Mouse (Mus musculus): ENCODE data around the gene Mlxip. TPM values are rescaled to one million over a fixed set of nuclear protein-coding genes. Genes with fewer than 3 reads are reported as not detected.

Mlxip gene
- 7.8 and 8.2 TPM in 2 replicates for polyA plus RNA-seq (2012; ENCODE audit: insufficient read depth, insufficient read length, missing spikeins)

DNA sequence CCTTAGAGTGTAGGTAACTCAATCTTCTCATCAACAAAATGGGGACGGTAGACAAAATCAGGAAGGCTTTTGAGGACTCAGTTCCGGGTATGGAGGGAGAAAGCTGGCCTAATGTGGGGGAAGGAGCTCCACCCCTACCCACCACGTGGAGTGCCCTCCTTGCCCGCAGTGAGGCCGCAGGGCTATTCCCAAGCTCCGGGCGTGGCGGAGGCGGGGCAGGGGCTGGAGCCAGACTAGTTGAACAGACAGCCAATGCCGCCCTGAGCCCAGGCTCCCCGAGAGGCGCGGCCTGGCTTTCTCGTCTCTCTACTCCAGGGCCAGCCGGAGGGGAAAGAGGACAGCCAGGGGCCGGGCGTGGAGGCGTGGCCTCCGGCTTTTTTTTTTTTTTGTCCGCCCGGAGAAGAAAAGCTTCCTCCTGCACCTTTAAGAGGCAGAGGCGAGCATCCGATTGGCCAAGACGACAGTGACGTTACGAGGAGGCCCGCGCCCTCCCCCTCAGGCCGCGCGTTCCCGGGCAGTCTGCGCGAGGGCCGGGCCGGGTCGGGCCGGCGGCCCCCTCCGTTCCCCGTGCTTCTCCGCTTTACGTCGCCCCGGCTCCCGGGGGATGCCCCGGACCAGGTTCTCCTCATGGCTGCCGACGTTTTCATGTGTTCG is at the start of gene Mlxip:
Gene Mlxip (plus strand): TSS at position 496 of the 654 bp plus-strand sequence.
- peak within 1 kb of the TSS; percentile 82 for H3K27ac ChIP-seq (replicated peaks; ENCODE audit: low read depth, low read length)
- peaks cover 17% of the 10 kb centered on the region; the same call in 1 of the 2 replicates for H3K4me1 ChIP-seq (ENCODE audit: control insufficient read depth, insufficient read depth, insufficient read length, low read length)
- H3K4me3 ChIP-seq (ENCODE audit: insufficient read depth, low read depth, low read length), result peak within 1 kb of the TSS; percentile 75

DNA sequence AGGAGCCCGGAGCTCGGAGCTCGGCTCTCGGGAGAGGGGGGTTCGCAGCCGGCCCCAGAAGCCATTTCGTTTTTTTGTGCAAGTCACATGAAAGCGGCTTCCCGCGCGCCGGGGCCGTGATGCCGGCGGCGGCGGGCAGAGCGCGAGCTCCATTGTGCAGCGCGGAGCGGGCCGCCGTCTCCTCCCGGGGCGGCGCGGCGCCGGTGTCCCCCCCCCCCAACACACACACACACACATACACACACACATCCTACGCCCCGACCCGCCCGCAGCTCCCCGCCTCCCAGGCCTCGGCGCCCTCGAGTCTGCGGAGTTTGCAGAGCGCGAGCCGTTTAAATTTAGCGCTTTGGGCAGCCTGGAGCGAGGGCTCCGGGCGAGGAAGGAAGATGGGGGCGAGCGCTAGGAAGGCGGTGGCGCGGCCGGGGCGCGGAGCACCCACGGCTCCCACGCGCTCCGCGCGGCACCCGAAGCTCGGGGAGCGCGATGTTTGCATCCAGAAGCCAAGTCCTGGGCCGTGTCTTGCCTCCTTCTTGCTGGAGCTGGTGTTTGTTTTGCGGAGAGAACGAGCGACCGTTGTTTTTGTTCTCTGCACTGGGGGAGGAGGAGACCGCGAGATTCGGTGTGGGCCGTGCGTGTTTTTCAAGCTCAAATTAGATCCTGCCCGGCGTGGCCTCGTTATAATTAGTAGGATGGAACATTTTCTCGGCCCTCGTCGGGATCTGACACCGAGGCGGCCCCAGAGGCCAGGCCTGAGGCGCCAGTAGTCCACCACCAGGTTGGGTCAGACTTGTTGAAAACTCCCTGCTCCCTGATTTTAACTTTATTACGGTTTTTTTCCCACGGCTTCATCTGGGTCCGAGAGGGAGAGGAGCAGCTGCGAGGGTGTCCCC is 49.4 kb upstream of the Mlxip start:
- H3K27ac ChIP-seq (replicated peaks; ENCODE audit: low read depth, low read length), result peak overlapping the region; percentile 69
- peak overlapping the region; percentile 96 for H3K4me3 ChIP-seq (ENCODE audit: insufficient read depth, low read depth, low read length)
- peaks cover 8% of the 10 kb centered on the region for H3K4me1 ChIP-seq (ENCODE audit: control insufficient read depth, insufficient read depth, insufficient read length, low read length)

DNA sequence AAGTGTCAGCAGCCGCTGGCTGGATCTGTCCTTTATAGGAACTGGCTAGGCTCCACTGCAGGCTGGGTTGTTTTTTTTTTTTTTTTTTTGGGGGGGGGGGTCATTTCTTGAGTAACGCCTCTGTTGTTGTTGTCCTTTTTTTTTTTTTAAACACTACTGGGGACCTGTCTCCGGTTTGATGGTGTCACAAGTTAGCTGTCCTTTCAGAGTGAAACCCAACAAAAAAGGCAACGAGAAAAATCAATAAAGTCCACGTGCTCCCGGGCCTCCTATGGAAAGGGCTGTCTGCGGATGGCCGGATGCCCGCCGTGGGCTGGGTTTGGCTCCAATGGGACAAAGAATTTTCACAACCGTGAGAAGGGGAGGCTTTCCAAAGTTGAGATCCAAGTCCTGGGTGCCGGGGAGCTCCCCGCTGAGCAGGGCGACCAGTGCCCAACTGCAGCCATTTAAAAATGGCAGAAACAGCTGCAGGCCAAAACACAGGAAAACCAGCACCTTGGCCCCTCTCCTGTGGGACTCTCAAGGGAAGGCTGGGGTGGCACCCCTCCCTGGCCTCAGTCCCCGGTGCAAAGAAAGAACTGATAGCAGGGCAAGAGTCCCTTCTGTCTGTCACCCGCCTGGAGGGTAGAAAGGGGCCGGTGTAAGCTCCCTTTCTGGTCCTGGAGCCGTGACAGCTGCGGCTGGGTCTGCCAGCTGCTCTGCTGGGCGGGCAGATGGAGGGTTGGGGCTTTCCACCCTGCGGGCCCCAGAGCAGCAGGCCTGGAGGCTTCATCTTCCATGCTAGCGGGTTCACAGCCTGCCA is 48.5 kb upstream of the Mlxip start:
- H3K4me1 ChIP-seq (ENCODE audit: control insufficient read depth, insufficient read depth, insufficient read length, low read length), result peaks cover 8% of the 10 kb centered on the region
- H3K4me3 ChIP-seq (ENCODE audit: insufficient read depth, low read depth, low read length), result peak overlapping the region; percentile 96
- H3K27ac ChIP-seq (replicated peaks; ENCODE audit: low read depth, low read length), result peak overlapping the region; percentile 48

DNA sequence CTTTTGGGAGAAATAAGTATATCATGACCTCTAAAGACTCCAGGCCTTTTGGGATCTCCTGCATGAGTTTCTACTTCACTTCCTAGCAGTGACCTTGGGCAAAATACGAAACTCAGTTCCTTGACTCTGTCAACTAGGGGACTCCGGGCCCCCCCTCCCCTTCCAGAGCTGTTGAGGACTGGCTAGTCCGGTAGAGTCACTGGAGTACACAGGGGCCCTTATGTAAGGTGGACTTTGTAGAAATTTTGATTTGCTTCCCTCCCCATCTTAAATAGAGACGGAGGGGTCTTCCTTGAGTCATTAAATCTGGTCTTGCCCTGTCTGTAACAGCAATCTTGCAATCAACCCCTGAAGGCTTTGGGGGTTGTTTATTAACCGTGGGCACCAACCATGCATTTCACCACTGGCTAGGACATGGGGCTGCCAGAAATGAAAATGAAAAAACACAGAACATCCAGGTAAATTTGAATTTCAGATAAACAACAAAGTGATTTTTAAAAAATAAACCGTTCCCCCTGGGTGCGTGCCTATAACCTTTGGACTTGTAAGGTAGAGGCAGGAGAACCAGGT is 47.8 kb upstream of the Mlxip start:
- Histone ChIP-seq H3K4me3 (ENCODE audit: insufficient read depth, low read depth, low read length) (peak overlapping the region; percentile 96; the same call in 1 of the 2 replicates), H3K4me1 (ENCODE audit: control insufficient read depth, insufficient read depth, insufficient read length, low read length) (peaks cover 8% of the 10 kb centered on the region), H3K27ac (replicated peaks; ENCODE audit: low read depth, low read length) (peak overlapping the region; percentile 10; the same call in 1 of the 2 replicates)

DNA sequence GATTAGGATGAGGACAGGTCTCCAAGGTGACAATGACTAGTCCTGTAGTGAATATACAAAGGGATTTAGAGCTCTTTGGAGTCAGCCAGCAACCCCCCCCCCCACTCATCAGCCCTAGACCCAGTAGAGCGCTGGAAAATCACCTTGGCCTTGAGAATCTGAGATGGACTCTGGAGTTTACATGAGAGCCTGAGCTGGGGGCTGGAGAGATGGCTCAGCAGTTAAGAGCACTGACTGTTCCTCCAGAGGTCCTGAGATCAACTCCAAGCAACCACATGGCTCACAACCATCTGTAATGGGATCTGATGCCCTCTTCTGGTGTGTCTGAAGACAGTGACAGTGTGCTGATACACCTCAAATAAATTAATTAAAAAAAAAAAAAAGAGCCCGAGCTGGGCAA is 46.6 kb upstream of the Mlxip start:
- H3K4me1 ChIP-seq (ENCODE audit: control insufficient read depth, insufficient read depth, insufficient read length, low read length), result peaks cover 8% of the 10 kb centered on the region
- H3K27ac ChIP-seq (replicated peaks; ENCODE audit: low read depth, low read length), result no peak overlapping the region

DNA sequence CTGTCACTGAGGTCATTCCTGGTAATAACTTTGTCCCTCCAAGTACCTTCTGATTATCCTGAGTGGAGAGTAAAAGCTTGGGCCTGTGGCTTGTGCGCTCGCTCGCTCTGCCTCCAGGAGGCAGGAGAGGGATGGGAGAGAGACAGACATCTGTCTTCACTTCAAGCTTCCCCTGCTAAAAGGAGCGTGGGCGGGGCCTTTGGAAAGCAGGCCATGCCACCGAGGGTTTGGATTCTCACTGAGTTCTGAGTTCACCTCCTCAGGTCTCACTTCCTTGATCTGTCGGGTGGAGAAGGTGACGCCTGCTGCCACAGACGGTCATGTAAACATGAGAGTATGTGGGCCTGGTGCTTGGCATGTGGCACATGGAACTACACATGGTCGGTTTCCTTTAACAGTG is 44.2 kb upstream of the Mlxip start:
- H3K4me1 ChIP-seq (ENCODE audit: control insufficient read depth, insufficient read depth, insufficient read length, low read length), result peaks cover 8% of the 10 kb centered on the region
- no peak overlapping the region for H3K4me3 ChIP-seq (ENCODE audit: insufficient read depth, low read depth, low read length)
- H3K27ac ChIP-seq (replicated peaks; ENCODE audit: low read depth, low read length), result no peak overlapping the region

More for the DNA sequence above, 46.6 kb upstream of the Mlxip start:
- no peak overlapping the region for H3K4me3 ChIP-seq (ENCODE audit: insufficient read depth, low read depth, low read length)

DNA sequence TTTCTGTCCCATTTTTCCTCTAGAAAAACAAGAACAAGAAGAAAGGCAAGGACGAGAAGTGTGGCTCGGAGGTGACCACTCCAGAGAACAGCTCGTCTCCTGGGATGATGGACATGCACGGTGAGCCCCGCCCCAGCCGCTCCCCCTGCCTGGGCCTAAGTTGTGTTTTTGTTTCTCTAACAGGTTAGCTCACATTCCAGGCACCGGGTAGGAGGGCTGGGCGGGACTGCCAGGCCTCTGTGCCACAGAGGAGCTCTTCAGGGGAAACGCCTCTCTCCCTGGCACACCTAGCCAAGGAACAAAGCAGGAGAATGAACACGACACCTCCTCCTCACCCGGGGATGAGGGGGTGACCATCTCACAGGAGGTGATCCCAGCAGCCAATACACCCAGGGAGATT is 38.7 kb upstream of the Mlxip start:
- Histone ChIP-seq H3K4me3 (ENCODE audit: insufficient read depth, low read depth, low read length) (no peak overlapping the region), H3K27ac (replicated peaks; ENCODE audit: low read depth, low read length) (no peak overlapping the region), H3K4me1 (ENCODE audit: control insufficient read depth, insufficient read depth, insufficient read length, low read length) (no peaks in the 10 kb centered on the region; the same call in 1 of the 2 replicates)

DNA sequence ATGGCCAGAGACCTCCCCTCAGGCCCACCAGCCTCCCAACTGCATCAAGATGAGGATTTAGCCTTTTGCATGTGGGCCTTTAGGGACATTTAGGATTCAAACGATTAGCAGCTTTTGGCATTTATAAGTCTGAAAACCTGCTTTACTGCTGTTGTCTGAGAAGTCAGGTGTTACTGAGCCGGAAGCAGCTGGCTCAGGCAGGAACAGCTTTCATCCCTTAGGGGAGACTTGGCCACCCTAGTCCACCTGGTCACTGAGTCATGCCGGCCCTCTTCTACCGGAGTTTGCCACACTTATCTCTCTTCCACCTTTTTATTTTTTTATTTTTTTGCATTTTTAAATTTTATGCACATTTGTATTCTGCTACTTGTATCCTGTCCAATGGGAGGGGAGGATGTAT is 37.3 kb upstream of the Mlxip start:
- no peak overlapping the region for H3K27ac ChIP-seq (replicated peaks; ENCODE audit: low read depth, low read length)
- H3K4me3 ChIP-seq (ENCODE audit: insufficient read depth, low read depth, low read length), result no peak overlapping the region
- H3K4me1 ChIP-seq (ENCODE audit: control insufficient read depth, insufficient read depth, insufficient read length, low read length), result no peaks in the 10 kb centered on the region

DNA sequence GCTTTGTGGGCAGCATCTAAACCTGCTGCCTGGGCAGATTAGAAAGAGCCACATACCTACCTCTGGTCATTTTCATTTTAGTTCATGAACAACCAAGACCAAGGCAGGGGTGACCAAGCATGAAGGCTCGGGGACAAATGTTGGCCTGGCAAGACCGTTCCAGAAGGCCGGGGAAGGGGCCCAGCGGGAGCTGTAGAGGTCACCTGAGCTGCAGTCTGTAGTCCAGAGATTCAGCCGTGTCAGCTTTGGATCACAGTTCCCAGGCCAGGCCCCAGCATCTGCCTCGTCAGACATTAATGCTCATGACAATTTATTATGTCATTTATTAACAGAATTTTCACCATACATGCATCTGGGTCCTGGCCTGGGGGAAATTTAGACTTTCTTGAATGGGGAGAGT is 35.2 kb upstream of the Mlxip start:
- Histone ChIP-seq H3K4me1 (ENCODE audit: control insufficient read depth, insufficient read depth, insufficient read length, low read length) (peaks cover 10% of the 10 kb centered on the region), H3K27ac (replicated peaks; ENCODE audit: low read depth, low read length) (no peak overlapping the region), H3K4me3 (ENCODE audit: insufficient read depth, low read depth, low read length) (no peak overlapping the region)

DNA sequence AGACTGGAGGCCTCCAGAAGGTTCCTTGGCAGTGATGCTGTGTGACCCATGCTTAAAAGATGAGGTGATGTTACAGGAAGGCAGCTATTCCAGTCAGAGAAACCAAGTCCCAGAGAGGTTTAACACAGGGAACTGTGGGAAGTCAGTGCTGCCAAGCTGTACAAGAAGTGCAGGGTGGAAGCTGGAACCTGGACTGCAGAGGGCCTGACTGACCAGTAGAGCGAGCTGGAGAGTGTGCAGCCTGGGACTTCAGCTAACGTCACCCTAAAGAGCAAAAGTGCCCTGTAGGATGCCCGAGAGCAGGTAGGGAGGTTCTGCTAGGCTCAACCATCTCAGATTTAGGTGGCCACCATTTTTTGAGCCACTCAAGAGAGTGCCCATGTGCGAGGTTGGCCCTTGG is 31.7 kb upstream of the Mlxip start:
- no peak overlapping the region for H3K4me3 ChIP-seq (ENCODE audit: insufficient read depth, low read depth, low read length)
- peaks cover 13% of the 10 kb centered on the region for H3K4me1 ChIP-seq (ENCODE audit: control insufficient read depth, insufficient read depth, insufficient read length, low read length)
- peak overlapping the region; percentile 99; the same call in 1 of the 2 replicates for H3K27ac ChIP-seq (replicated peaks; ENCODE audit: low read depth, low read length)

DNA sequence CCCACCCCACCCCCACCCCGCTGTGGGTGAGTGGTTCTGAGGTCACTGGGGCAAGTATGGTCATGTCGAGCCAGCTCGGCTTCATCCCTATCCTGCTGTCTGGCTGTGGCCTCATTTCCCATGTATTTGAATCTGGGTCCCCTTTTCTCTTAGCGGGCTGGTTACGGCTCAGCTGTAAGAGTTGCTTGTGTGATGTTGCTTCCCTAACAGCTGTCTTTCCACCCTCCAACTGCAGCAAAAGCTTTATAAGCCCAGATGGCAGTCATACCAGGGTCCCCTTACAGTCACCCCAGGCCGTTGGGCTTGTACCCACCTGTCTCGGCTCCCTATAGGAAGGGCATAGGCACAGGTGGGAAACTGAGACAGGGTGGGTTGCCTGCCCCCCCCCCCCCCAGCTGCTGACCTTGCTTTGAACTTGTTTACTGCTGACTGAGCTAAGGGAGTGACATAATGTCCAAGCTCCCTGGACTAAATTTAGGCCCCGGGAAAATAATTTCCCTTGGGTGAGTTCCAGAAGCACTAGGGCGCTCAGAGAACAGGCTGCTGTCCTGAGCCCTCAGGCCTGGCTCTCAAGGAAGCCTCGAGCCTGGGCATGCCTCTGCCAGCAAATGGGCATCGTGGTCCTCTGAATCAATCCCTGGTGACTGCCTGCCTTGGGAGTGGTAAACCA is 30.2 kb upstream of the Mlxip start:
- H3K4me3 ChIP-seq (ENCODE audit: insufficient read depth, low read depth, low read length), result no peak overlapping the region
- H3K27ac ChIP-seq (replicated peaks; ENCODE audit: low read depth, low read length), result peak overlapping the region; percentile 99
- peaks cover 13% of the 10 kb centered on the region for H3K4me1 ChIP-seq (ENCODE audit: control insufficient read depth, insufficient read depth, insufficient read length, low read length)

DNA sequence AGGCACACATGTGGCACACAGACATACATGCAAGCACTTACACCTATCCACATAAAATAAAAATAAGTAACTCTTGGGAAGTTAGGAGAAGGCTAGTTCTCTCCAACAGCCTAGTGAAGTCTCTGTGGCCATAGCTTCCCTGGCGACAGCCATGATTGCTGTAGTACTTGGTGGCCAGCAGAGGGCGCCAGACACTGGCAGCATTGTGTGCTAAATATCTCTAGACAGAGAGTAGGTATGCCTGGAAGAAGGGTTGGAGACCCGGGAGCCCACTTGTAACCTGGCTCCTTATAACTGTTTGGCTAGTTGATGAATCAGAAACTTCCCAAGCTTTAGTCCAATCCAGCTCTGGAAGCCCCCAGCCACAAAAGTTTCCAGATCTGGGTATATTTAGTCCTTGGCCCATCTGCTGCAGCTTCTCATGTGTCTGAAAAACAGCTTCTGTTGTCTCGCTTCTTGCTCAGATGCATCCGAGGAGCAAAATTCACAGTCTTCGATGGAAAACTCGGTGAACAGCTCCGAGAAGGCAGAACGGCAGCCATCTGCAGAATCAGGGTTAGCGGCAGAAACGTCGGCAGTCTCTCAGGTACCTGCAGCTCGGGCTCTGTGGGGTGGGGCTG is 25.6 kb upstream of the Mlxip start:
- Histone ChIP-seq H3K27ac (replicated peaks; ENCODE audit: low read depth, low read length) (no peak overlapping the region), H3K4me3 (ENCODE audit: insufficient read depth, low read depth, low read length) (no peak overlapping the region), H3K4me1 (ENCODE audit: control insufficient read depth, insufficient read depth, insufficient read length, low read length) (peaks cover 6% of the 10 kb centered on the region)

DNA sequence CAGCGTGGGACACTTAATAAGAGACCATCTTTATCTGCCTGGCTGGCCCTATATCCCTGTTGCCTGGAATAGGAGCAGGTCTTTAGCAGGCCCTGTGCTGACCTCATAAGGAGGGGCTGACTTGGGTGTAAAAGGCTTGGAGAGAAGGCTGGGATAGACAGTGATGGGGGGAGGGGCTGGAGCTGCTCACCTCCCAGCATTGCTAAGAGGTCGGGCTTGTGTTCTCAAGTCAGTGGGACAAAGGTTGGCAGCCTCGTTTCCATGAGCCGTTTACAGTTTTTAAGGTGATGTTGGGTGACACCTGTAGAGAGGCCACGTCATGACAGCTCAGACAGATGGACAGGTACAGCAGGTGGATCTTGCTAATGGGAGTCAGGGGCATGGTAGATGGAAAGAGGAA is 24.5 kb upstream of the Mlxip start:
- H3K4me1 ChIP-seq (ENCODE audit: control insufficient read depth, insufficient read depth, insufficient read length, low read length), result no peaks in the 10 kb centered on the region
- no peak overlapping the region for H3K27ac ChIP-seq (replicated peaks; ENCODE audit: low read depth, low read length)
- H3K4me3 ChIP-seq (ENCODE audit: insufficient read depth, low read depth, low read length), result no peak overlapping the region

DNA sequence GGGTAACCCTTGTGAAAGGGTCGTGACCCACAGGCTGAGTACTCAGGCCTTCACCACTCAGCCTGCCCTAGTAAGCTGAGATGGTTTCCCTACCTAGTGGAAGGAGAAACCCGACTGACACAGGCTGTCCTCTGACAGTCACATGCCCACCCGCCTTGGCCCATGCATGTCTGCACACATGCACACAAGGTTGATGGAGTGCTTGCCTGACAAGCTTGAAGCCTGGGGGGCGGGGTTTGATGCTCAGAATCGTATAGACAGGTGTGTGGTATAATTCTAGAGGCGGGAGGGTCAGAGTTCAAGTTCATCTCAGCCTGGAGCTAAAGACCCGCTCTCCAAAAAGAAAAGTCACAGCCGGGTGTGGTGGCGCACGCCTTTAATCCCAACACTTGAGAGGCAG is 19.3 kb upstream of the Mlxip start:
- no peak overlapping the region for H3K27ac ChIP-seq (replicated peaks; ENCODE audit: low read depth, low read length)
- 0 out of 2 replicates have a peak, but pooled peaks cover 3% of the 10 kb centered on the region for H3K4me1 ChIP-seq (ENCODE audit: control insufficient read depth, insufficient read depth, insufficient read length, low read length)
- H3K4me3 ChIP-seq (ENCODE audit: insufficient read depth, low read depth, low read length), result no peak overlapping the region
